Mouse (Mus musculus) megakaryocyte progenitor cell, adult 5-6 weeks (primary cell): ENCODE results near the gene Olfr1360. TPM values are rescaled to one million over a fixed set of nuclear protein-coding genes. Genes with fewer than 3 reads are reported as not detected.

ENCODE experiments used
- ATAC-seq: replicated peaks from 2 replicates; pipeline ENCODE4 v1.8.0; 2016; ENCODE audit warnings: mild to moderate bottlenecking, moderate TSS enrichment, inconsistent platforms; ENCODE audit not compliant: poor library complexity
- total RNA-seq, 2 experiments: library from RNA; stranded (forward) in 1 of 2; stranded (reverse) in 1 of 2; fragments of 157-497, 149-512 nt in 1 of 2; fragments of 200-1000 nt in 1 of 2; gene quantifications; 2 replicates each; pipeline versions ENCODE4 v1.2.3 to v1.2.4; 2015 to 2017

Olfr1360 gene
- total RNA-seq, 2 experiments from 2014 or later, result not detected

GRCm38 (mm10) chr13:21663286-21663685 lies 13.9 kb downstream of the Olfr1360 start, which contains the start of gene Olfr1361:
TSS of gene Olfr1361 (minus strand) at chr13:21663386.
- ATAC-seq, result no peak

GRCm38 (mm10) chr13:21642418-21642817 lies 34.8 kb downstream of the Olfr1360 start, which contains the start of gene Olfr11:
TSS of gene Olfr11 (minus strand) at chr13:21642518.
- ATAC-seq, result no peak

Other genes with a start within 250 kb of the Olfr1360 start
Only the 30 nearest of the 33 such genes appear.
- 0.49 and 0.79 TPM in 2 replicates for gene Zkscan4, start 198.5 kb downstream of the Olfr1360 start, total RNA-seq (2015)
- gene Zkscan4, start 198.5 kb downstream of the Olfr1360 start, total RNA-seq (2017), result 0.14 and 0.71 TPM in 2 replicates
- not detected in 2 replicates for gene Gm10065, start 198.0 kb downstream of the Olfr1360 start, total RNA-seq (2015)
- gene Gm10065, start 198.0 kb downstream of the Olfr1360 start, total RNA-seq (2017), result not detected in 2 replicates
- 0.20 and 0.27 TPM in 2 replicates for gene AK157302, start 182.2 kb downstream of the Olfr1360 start, total RNA-seq (2015)
- 0.12 and 0.14 TPM in 2 replicates for gene AK157302, start 182.2 kb downstream of the Olfr1360 start, total RNA-seq (2017)
- gene Gm11273, start 176.0 kb downstream of the Olfr1360 start, total RNA-seq (2015), result 7.1 and 8.8 TPM in 2 replicates
- gene Gm11273, start 176.0 kb downstream of the Olfr1360 start, total RNA-seq (2017), result 2.2 and 7.0 TPM in 2 replicates
- 8.4 and 13.7 TPM in 2 replicates for gene Zkscan8, start 146.3 kb downstream of the Olfr1360 start, total RNA-seq (2015)
- 7.7 and 9.8 TPM in 2 replicates for gene Zkscan8, start 146.3 kb downstream of the Olfr1360 start, total RNA-seq (2017)
- not detected in 2 replicates for gene Olfr1366, start 134.6 kb downstream of the Olfr1360 start, total RNA-seq (2015)
- not detected in 2 replicates for gene Olfr1366, start 134.6 kb downstream of the Olfr1360 start, total RNA-seq (2017)
- gene Olfr1535, start 117.5 kb downstream of the Olfr1360 start, total RNA-seq (2015), result not detected in 2 replicates
- not detected in 2 replicates for gene Olfr1535, start 117.5 kb downstream of the Olfr1360 start, total RNA-seq (2017)
- not detected in 2 replicates for gene Olfr1364, start 95.6 kb downstream of the Olfr1360 start, total RNA-seq (2015)
- gene Olfr1364, start 95.6 kb downstream of the Olfr1360 start, total RNA-seq (2017), result not detected in 2 replicates
- not detected in 2 replicates for gene Olfr1362, start 63.4 kb downstream of the Olfr1360 start, total RNA-seq (2015)
- gene Olfr1362, start 63.4 kb downstream of the Olfr1360 start, total RNA-seq (2017), result not detected in 2 replicates
- gene Olfr11, start 34.9 kb downstream of the Olfr1360 start, total RNA-seq (2015), result not detected in 2 replicates
- gene Olfr11, start 34.9 kb downstream of the Olfr1360 start, total RNA-seq (2017), result not detected in 2 replicates
- gene Olfr1361, start 14.0 kb downstream of the Olfr1360 start, total RNA-seq (2015), result not detected in 2 replicates
- gene Olfr1361, start 14.0 kb downstream of the Olfr1360 start, total RNA-seq (2017), result not detected in 2 replicates
- gene Olfr1359, start 20.7 kb upstream of the Olfr1360 start, total RNA-seq (2015), result not detected in 2 replicates
- gene Olfr1359, start 20.7 kb upstream of the Olfr1360 start, total RNA-seq (2017), result not detected in 2 replicates
- 264 and 265 TPM in 2 replicates for gene Hist1h2bl, start 38.7 kb upstream of the Olfr1360 start, total RNA-seq (2015)
- gene Hist1h2bl, start 38.7 kb upstream of the Olfr1360 start, total RNA-seq (2017), result 396 and 423 TPM in 2 replicates
- 2.0 and 5.0 TPM in 2 replicates for gene Hist1h2ai, start 39.0 kb upstream of the Olfr1360 start, total RNA-seq (2015)
- 2,894 and 3,659 TPM in 2 replicates for gene Hist1h2ai, start 39.0 kb upstream of the Olfr1360 start, total RNA-seq (2017)
- gene Hist1h3h, start 40.3 kb upstream of the Olfr1360 start, total RNA-seq (2015), result 35.1 and 67.8 TPM in 2 replicates
- gene Hist1h3h, start 40.3 kb upstream of the Olfr1360 start, total RNA-seq (2017), result 208 and 295 TPM in 2 replicates
- gene Hist1h2bm, start 44.6 kb upstream of the Olfr1360 start, total RNA-seq (2015), result 116 and 137 TPM in 2 replicates
- 542 and 561 TPM in 2 replicates for gene Hist1h2bm, start 44.6 kb upstream of the Olfr1360 start, total RNA-seq (2017)
- gene Hist1h4j, start 57.7 kb upstream of the Olfr1360 start, total RNA-seq (2015), result 3.0 and 6.7 TPM in 2 replicates
- 303 and 332 TPM in 2 replicates for gene Hist1h4j, start 57.7 kb upstream of the Olfr1360 start, total RNA-seq (2017)
- 58.4 and 76.4 TPM in 2 replicates for gene Hist1h4k, start 73.1 kb upstream of the Olfr1360 start, total RNA-seq (2015)
- gene Hist1h4k, start 73.1 kb upstream of the Olfr1360 start, total RNA-seq (2017), result 2,633 and 2,646 TPM in 2 replicates
- 79.0 and 135 TPM in 2 replicates for gene Hist1h2ak, start 76.4 kb upstream of the Olfr1360 start, total RNA-seq (2015)
- gene Hist1h2ak, start 76.4 kb upstream of the Olfr1360 start, total RNA-seq (2017), result 1,123 and 1,182 TPM in 2 replicates
- 350 and 353 TPM in 2 replicates for gene Hist1h2bn, start 76.7 kb upstream of the Olfr1360 start, total RNA-seq (2015)
- 1,312 and 1,339 TPM in 2 replicates for gene Hist1h2bn, start 76.7 kb upstream of the Olfr1360 start, total RNA-seq (2017)
- 614 and 670 TPM in 2 replicates for gene Hist1h1b, start 103.2 kb upstream of the Olfr1360 start, total RNA-seq (2015)
- 1,549 and 1,625 TPM in 2 replicates for gene Hist1h1b, start 103.2 kb upstream of the Olfr1360 start, total RNA-seq (2017)
- 244 and 246 TPM in 2 replicates for gene Hist1h3i, start 106.0 kb upstream of the Olfr1360 start, total RNA-seq (2015)
- gene Hist1h3i, start 106.0 kb upstream of the Olfr1360 start, total RNA-seq (2017), result 294 and 383 TPM in 2 replicates
- 1.2 and 2.1 TPM in 2 replicates for gene Hist1h2an, start 109.8 kb upstream of the Olfr1360 start, total RNA-seq (2015)
- 859 and 860 TPM in 2 replicates for gene Hist1h2an, start 109.8 kb upstream of the Olfr1360 start, total RNA-seq (2017)
- gene Hist1h2bp, start 110.1 kb upstream of the Olfr1360 start, total RNA-seq (2015), result 10.4 and 19.9 TPM in 2 replicates
- gene Hist1h2bp, start 110.1 kb upstream of the Olfr1360 start, total RNA-seq (2017), result 37.0 and 43.7 TPM in 2 replicates
- gene Hist1h2bq, start 132.8 kb upstream of the Olfr1360 start, total RNA-seq (2015), result 394 and 411 TPM in 2 replicates
- gene Hist1h2bq, start 132.8 kb upstream of the Olfr1360 start, total RNA-seq (2017), result 220 and 363 TPM in 2 replicates
- gene Hist1h2ao, start 133.1 kb upstream of the Olfr1360 start, total RNA-seq (2015), result 115 and 180 TPM in 2 replicates
- 633 TPM in 1 of 2 replicates, not detected in the other for gene Hist1h2ao, start 133.1 kb upstream of the Olfr1360 start, total RNA-seq (2017)
- gene Hist1h4m, start 134.3 kb upstream of the Olfr1360 start, total RNA-seq (2015), result 53.3 and 56.3 TPM in 2 replicates
- gene Hist1h4m, start 134.3 kb upstream of the Olfr1360 start, total RNA-seq (2017), result 2,437 and 3,070 TPM in 2 replicates
- 48.7 and 53.0 TPM in 2 replicates for gene Hist1h4n, start 154.8 kb upstream of the Olfr1360 start, total RNA-seq (2015)
- 1,698 and 2,087 TPM in 2 replicates for gene Hist1h4n, start 154.8 kb upstream of the Olfr1360 start, total RNA-seq (2017)
- gene Hist1h2ap, start 156.1 kb upstream of the Olfr1360 start, total RNA-seq (2015), result 93.0 and 127 TPM in 2 replicates
- gene Hist1h2ap, start 156.1 kb upstream of the Olfr1360 start, total RNA-seq (2017), result 3,573 and 4,575 TPM in 2 replicates
- gene Hist1h2br, start 156.3 kb upstream of the Olfr1360 start, total RNA-seq (2015), result 378 and 381 TPM in 2 replicates
- 447 and 545 TPM in 2 replicates for gene Hist1h2br, start 156.3 kb upstream of the Olfr1360 start, total RNA-seq (2017)